Mouse (Mus musculus): Measurements from ENCODE around the gene Ptpdc1. TPM values are rescaled to one million over a fixed set of nuclear protein-coding genes. Genes with fewer than 3 reads are reported as not detected.

Ptpdc1 gene
- polyA plus RNA-seq, 1 experiment from 2014 or later, result 0.56 TPM

DNA sequence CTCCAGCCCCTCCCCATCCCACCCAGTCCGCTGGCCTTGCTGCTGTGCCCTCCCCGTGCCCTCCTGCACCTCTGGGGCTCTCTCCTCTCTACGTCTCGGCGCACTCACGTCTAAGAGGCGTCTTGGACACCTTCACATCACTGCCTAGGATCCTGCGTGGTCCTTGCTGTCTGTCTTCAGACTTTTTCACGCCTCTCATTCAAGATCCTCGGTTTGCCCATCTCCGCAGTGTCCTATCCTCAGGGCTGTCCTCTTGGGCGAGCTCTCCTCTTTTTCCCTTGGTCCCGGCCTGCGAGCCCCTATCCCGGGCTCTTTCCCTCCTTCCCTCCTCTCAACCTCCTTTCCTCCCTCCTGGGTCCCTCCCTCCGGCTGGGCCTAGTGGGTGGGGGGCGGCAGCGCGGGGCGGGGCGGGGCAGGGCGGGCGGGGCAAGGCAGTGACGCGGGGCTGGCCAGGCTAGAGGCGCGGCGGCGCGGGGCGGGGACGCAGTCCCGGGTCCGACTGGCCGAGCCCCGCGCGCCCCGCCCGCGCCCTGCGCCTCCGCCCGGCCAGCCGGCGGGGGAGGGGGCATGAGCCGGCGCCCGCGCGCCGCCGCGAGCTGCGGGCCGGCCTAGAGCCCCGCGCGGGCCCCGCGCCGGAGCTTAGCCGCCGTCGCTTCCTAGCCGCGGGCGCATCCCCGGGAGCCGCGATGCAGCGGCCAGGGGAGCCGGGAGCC is 37.1 kb upstream of the Ptpdc1 start, which contains the start of gene Barx1:
TSS of gene Barx1 (plus strand) at position 568 of the 713 bp plus-strand sequence.
- TF ChIP-seq CTCF (IDR thresholded peaks at IDR 0.05; ENCODE audit: low read depth), result no peak
- TF ChIP-seq EP300 (IDR thresholded peaks at IDR 0.05; ENCODE audit: low read depth), result no peak
- Histone ChIP-seq H3K9ac (replicated peaks) (no peak within 1 kb of the TSS), H3K9me3 (ENCODE audit: low read length) (no peaks in the 10 kb centered on the region), H3K4me3 (ENCODE audit: low read depth, low read length) (peak within 1 kb of the TSS; percentile 19), H3K4me1 (ENCODE audit: insufficient read depth) (peaks cover 6% of the 10 kb centered on the region), H3K36me3 (replicated peaks; ENCODE audit: insufficient read depth, low read length) (no peaks in the 10 kb centered on the region), H3K27ac (ENCODE audit: low read depth) (no peak within 1 kb of the TSS), H3K27me3 (ENCODE audit: insufficient read depth, low read length) (peaks cover 98% of the 10 kb centered on the region), H3K4me2 (ENCODE audit: low read depth, low read length) (peak within 1 kb of the TSS; percentile 45)
- WGBS (ENCODE audit: insufficient replicate concordance), result 6% methylated on average over 34 of the region's 73 CpGs
- ATAC-seq, result no peak
- no peak for DNase-seq

DNA sequence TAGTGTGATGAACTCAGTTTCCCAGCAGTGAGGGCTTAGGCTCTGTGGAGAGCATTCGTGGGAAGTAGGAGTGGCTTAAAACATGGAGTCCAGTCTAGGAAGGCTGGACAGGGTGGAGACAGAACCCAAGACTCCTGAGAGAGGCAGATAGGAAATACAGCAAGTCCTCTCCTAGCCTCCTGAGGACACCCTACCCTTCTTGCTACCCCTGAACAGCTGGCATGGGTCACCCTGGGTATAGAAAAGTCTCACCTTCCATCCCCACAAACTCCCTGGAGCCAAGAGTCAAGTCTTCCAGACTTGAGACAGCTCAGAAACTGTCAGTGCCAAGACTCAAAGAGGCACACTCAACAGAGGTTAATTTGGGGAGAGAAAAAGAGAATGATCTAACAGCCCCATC is 36.1 kb upstream of the Ptpdc1 start:
- no peak for DNase-seq
- Histone ChIP-seq H3K4me2 (ENCODE audit: low read depth, low read length) (no peak overlapping the region), H3K9me3 (ENCODE audit: low read length) (no peaks in the 10 kb centered on the region), H3K27ac (ENCODE audit: low read depth) (no peak overlapping the region), H3K36me3 (replicated peaks; ENCODE audit: insufficient read depth, low read length) (no peaks in the 10 kb centered on the region), H3K9ac (replicated peaks) (no peak overlapping the region), H3K4me1 (ENCODE audit: insufficient read depth) (peaks cover 6% of the 10 kb centered on the region), H3K4me3 (ENCODE audit: low read depth, low read length) (no peak overlapping the region), H3K27me3 (ENCODE audit: insufficient read depth, low read length) (peaks cover 98% of the 10 kb centered on the region)
- no peak for ATAC-seq
- TF ChIP-seq CTCF (IDR thresholded peaks at IDR 0.05; ENCODE audit: low read depth) (no peak), EP300 (IDR thresholded peaks at IDR 0.05; ENCODE audit: low read depth) (no peak)
- WGBS (ENCODE audit: insufficient replicate concordance), result 8% methylated on average over 1 of the region's 1 CpGs

DNA sequence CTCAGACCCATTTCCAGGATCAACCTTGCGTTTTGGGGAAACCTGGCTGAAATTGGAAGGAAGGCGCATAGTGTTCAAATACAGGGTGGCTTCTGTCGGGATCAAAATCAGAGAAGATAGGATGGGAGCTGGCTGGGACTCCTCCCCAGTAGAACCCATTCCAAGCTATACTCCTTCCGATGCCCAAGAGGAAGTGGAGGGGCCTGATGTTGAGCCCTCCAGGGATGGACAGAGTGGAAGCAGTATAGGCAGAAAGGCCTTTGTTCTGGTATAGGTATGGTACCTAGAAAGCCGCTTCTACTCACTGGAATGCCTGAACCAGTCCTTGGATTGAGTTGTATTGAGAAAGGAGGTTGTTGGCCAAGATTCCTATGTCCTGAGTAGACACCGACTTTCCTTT is 35.3 kb upstream of the Ptpdc1 start:
- ATAC-seq (no peak), DNase-seq (no peak)
- TF ChIP-seq CTCF (IDR thresholded peaks at IDR 0.05; ENCODE audit: low read depth), result no peak
- TF ChIP-seq EP300 (IDR thresholded peaks at IDR 0.05; ENCODE audit: low read depth), result no peak
- Histone ChIP-seq H3K27me3 (ENCODE audit: insufficient read depth, low read length) (peaks cover 98% of the 10 kb centered on the region), H3K4me1 (ENCODE audit: insufficient read depth) (peaks cover 6% of the 10 kb centered on the region), H3K4me2 (ENCODE audit: low read depth, low read length) (no peak overlapping the region), H3K9me3 (ENCODE audit: low read length) (no peaks in the 10 kb centered on the region), H3K27ac (ENCODE audit: low read depth) (no peak overlapping the region), H3K4me3 (ENCODE audit: low read depth, low read length) (no peak overlapping the region), H3K9ac (replicated peaks) (no peak overlapping the region), H3K36me3 (replicated peaks; ENCODE audit: insufficient read depth, low read length) (no peaks in the 10 kb centered on the region)
- 21% methylated on average over 6 of the region's 6 CpGs for WGBS (ENCODE audit: insufficient replicate concordance)

DNA sequence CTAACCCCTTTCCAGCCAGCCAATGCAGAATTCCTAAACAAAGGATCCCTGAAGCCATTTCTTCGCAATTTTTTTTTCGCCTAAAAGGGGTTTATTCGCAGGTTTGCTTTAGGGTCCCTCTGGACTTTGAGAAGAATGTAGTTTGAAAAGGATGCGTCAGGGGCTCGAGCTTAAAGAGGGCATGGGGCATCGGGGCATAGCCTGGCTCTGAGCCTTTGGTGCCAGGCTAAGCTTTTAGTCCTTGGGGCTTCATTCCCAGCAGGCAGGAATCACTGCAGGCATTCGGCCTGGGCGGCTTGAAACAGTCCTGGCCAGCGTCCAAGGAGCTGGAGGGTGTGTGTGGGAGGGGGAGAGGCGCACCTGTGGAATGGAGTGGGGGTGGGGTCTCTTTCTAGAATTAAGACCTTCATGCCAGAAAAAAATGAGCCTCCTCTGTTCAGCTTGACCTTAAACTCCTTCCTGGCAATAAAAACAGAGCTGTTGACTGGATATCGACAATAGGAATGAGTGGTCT is 34.8 kb upstream of the Ptpdc1 start:
- H3K9me3 ChIP-seq (ENCODE audit: low read length), result no peaks in the 10 kb centered on the region
- ATAC-seq (no peak), DNase-seq (no peak)
- H3K27ac ChIP-seq (ENCODE audit: low read depth), result no peak overlapping the region
- H3K4me2 ChIP-seq (ENCODE audit: low read depth, low read length), result 0 out of 2 replicates have a peak overlapping the region, but pooled peaks have one; percentile 2
- no peak overlapping the region for H3K9ac ChIP-seq (replicated peaks)
- WGBS (ENCODE audit: insufficient replicate concordance), result 1% methylated on average over 11 of the region's 11 CpGs
- H3K27me3 ChIP-seq (ENCODE audit: insufficient read depth, low read length), result peaks cover 94% of the 10 kb centered on the region
- no peak overlapping the region for H3K4me3 ChIP-seq (ENCODE audit: low read depth, low read length)
- peaks cover 6% of the 10 kb centered on the region for H3K4me1 ChIP-seq (ENCODE audit: insufficient read depth)
- TF ChIP-seq EP300 (IDR thresholded peaks at IDR 0.05; ENCODE audit: low read depth), result no peak
- TF ChIP-seq CTCF (IDR thresholded peaks at IDR 0.05; ENCODE audit: low read depth), result no peak
- H3K36me3 ChIP-seq (replicated peaks; ENCODE audit: insufficient read depth, low read length), result no peaks in the 10 kb centered on the region

DNA sequence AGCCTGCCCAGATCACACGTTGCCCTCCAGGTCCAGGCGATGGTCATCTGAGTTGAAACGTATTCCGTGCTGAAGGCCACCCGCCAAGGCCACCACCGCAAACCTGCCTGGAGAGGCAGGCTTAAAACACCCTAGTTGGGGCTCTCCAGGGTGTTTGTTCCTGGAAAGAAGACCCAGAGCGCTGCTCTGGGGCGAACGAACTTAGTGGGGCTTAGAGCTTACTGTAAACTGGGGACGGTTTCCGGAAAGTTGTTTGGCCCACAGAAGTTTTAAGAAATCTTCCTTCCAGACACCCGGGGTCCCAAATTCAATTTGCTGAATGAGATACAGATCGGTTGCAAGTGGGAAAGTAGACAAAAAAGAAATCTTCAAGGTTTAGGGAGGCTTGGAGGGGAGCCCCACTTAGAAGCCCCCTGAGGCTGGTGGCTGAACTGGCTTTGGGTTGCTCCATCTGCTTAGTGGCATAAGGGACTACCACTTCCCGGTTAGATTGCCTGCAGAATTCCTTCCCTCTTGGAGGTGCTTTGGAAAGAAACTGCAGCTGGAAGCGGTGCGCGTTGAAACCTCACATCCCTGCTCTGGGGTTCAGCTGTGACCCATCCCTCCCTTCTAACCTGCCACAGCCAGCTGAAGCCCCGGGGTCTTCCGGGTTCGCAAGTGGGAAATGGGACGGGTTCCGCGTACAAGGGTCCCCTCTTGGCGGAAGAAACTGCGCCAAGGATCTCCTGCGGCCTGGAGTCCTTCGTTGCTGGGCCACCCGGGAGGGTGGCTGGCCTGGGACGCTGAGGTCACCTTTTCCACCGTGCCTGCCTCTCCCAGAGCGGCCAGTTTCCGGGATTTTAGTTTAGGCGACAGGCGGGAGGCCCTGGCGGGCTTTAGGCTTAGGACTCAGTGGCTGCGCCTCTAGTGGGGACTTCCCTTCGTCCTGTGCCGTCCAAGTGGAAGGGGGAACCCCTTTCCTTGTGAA is 34.1 kb upstream of the Ptpdc1 start:
- ATAC-seq (no peak), DNase-seq (no peak)
- Histone ChIP-seq H3K36me3 (replicated peaks; ENCODE audit: insufficient read depth, low read length) (no peaks in the 10 kb centered on the region), H3K9me3 (ENCODE audit: low read length) (no peaks in the 10 kb centered on the region), H3K27me3 (ENCODE audit: insufficient read depth, low read length) (peaks cover 94% of the 10 kb centered on the region), H3K4me1 (ENCODE audit: insufficient read depth) (peaks cover 6% of the 10 kb centered on the region), H3K27ac (ENCODE audit: low read depth) (no peak overlapping the region), H3K4me3 (ENCODE audit: low read depth, low read length) (peak overlapping the region; percentile 33), H3K4me2 (ENCODE audit: low read depth, low read length) (peak overlapping the region; percentile 63), H3K9ac (replicated peaks) (no peak overlapping the region)
- WGBS (ENCODE audit: insufficient replicate concordance), result 2% methylated on average over 38 of the region's 38 CpGs
- TF ChIP-seq EP300 (IDR thresholded peaks at IDR 0.05; ENCODE audit: low read depth) (no peak), CTCF (IDR thresholded peaks at IDR 0.05; ENCODE audit: low read depth) (no peak)

All from liver, postnatal 0 days (tissue).